Mouse (Mus musculus) liver, embryonic 12.5 days (tissue): ENCODE results near the gene Pla2g16. TPM values are rescaled to one million over a fixed set of nuclear protein-coding genes. Genes with fewer than 3 reads are reported as not detected.

Source experiments
- ATAC-seq: fragments of 200-750 bp; cut with Nextera tagmentation; 2 replicates; pipeline ENCODE4 v1.8.0; 2017; ENCODE audit warnings: moderate number of reproducible peaks, mild to moderate bottlenecking, moderate library complexity
- H3K27ac ChIP-seq: fragments of 300-500 bp; sonication (generic); 2 replicates; pipeline ENCODE4 v1.5.1; 2016; ENCODE audit warnings: mild to moderate bottlenecking
- H3K27me3 ChIP-seq: fragments of 300-500 bp; sonication (generic); replicated peaks from 2 replicates; pipeline ENCODE4 v1.6.1; 2016; ENCODE audit warnings: mild to moderate bottlenecking, moderate library complexity
- H3K36me3 ChIP-seq: fragments of 300-500 bp; sonication (generic); 2 replicates; pipeline ENCODE4 v1.6.1; 2016; ENCODE audit warnings: mild to moderate bottlenecking, moderate library complexity
- H3K4me1 ChIP-seq: fragments of 300-500 bp; sonication (generic); 2 replicates; pipeline ENCODE4 v1.6.1; 2016
- H3K4me2 ChIP-seq: fragments of 300-500 bp; sonication (generic); 2 replicates; pipeline ENCODE4 v1.6.1; 2016; ENCODE audit warnings: mild to moderate bottlenecking, moderate library complexity
- H3K4me3 ChIP-seq: fragments of 300-500 bp; sonication (generic); 2 replicates; pipeline ENCODE4 v1.5.1; 2016; ENCODE audit warnings: mild to moderate bottlenecking, moderate library complexity
- H3K9ac ChIP-seq: fragments of 300-500 bp; sonication (generic); 2 replicates; pipeline ENCODE4 v1.6.1; 2016; ENCODE audit warnings: mild to moderate bottlenecking, moderate library complexity
- H3K9me3 ChIP-seq: fragments of 300-500 bp; sonication (generic); replicated peaks from 2 replicates; pipeline ENCODE4 v1.6.1; 2016; ENCODE audit warnings: mild to moderate bottlenecking, moderate library complexity
- WGBS: fragments of 180-500 bp; shearing (Covaris S2); methylation state at CpG from one replicate; pipeline ENCODE4 v1.1.7; 2016; ENCODE audit not compliant: insufficient replicate concordance; 5-methylcytosine and 5-hydroxymethylcytosine counted together
- polyA plus RNA-seq: library from polyadenylated mRNA; unstranded; fragments of >200 nt; fragmentation: Nextera tagmentation; extraction: Ambion mirVana; gene quantifications from 2 replicates; pipeline ENCODE4 v1.2.1, GENCODE M21; 2016

Gene Pla2g16
- polyA plus RNA-seq, 1 experiment from 2014 or later: 22.0 TPM

DNA sequence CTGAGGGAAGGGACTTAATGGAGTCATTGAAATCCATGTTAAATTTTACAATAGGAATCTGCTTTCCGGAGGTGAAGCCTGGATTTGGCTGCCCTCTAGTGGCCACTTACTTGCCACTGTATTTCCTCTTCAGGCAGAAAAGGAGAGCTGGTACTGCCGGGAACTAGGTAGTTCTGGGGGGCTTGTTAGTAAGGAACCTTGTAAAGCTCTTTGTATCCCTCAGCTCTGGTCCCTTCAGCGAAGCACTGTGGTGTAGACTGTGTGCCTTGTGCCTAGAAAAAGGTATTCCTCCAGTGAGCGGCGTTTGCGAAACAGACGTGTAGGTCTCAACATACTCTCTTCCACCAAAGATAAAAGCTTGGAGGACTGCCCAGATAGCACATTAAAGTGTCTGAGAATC is 60.4 kb downstream of the Pla2g16 start:
- H3K4me3 ChIP-seq: no peak overlapping the region
- no peak overlapping the region for H3K4me2 ChIP-seq
- no peak overlapping the region for H3K27ac ChIP-seq
- no peaks in the 10 kb centered on the region for H3K36me3 ChIP-seq
- no peaks in the 10 kb centered on the region for H3K4me1 ChIP-seq
- H3K27me3 ChIP-seq: peaks cover 23% of the 10 kb centered on the region
- H3K9ac ChIP-seq: no peak overlapping the region
- no peak for ATAC-seq
- 38% methylated on average over 7 of the region's 7 CpGs for WGBS
- H3K9me3 ChIP-seq: no peaks in the 10 kb centered on the region

DNA sequence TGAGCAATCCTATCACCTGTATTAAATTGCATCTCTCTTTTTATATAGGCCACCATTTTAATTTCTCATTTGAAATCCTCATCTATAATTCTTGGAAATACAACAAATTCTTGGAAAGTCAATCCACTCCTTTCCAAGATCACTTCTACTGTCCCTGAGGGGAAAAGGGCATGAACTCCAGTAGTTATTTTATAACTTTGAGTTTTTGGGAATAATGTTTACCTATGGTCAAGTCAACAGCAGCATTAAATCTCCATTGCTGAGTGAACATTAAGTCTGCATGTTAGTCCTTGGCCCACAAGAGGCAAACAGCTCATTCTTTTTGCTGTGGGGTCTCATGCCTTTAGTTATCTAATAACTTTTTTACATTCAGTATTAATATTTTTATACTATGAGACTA is 75.8 kb downstream of the Pla2g16 start:
- H3K27me3 ChIP-seq: no peaks in the 10 kb centered on the region
- no peaks in the 10 kb centered on the region for H3K9me3 ChIP-seq
- H3K4me1 ChIP-seq: no peaks in the 10 kb centered on the region
- no peak overlapping the region for H3K27ac ChIP-seq
- no peaks in the 10 kb centered on the region for H3K36me3 ChIP-seq
- ATAC-seq: no peak
- H3K4me2 ChIP-seq: no peak overlapping the region
- no peak overlapping the region for H3K9ac ChIP-seq
- no peak overlapping the region for H3K4me3 ChIP-seq

DNA sequence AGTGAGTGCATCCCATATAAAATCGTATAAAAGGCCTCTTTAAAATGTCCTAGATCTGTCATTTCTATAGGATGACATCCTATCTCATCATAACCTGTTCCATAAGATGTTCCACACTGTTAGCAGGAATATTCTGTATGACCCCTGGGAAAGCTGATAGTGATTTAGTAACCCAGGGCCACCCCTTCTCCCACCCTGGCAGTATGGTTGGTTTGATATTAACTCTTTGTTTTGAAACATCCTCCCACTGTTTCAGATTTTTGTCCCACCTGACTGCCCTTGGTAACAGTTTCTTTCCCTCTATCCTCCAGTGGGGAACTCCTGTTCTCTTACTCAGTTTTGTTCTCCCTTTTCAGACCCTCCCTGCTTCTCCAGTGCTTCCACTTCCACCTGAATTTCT is 76.5 kb downstream of the Pla2g16 start:
- H3K27me3 ChIP-seq: no peaks in the 10 kb centered on the region
- no peak overlapping the region for H3K27ac ChIP-seq
- H3K4me3 ChIP-seq: no peak overlapping the region
- H3K9ac ChIP-seq: no peak overlapping the region
- no peaks in the 10 kb centered on the region for H3K9me3 ChIP-seq
- ATAC-seq: no peak
- H3K4me1 ChIP-seq: no peaks in the 10 kb centered on the region
- 29% methylated on average over 1 of the region's 1 CpGs for WGBS
- H3K36me3 ChIP-seq: no peaks in the 10 kb centered on the region
- H3K4me2 ChIP-seq: no peak overlapping the region

Other genes starting within 250 kb of the Pla2g16 start
- gene Mark2, start 215.6 kb upstream of the Pla2g16 start, polyA plus RNA-seq: 41.3 and 42.0 TPM in 2 replicates
- 10.3 and 10.8 TPM in 2 replicates for gene Spindoc, start 174.5 kb upstream of the Pla2g16 start, polyA plus RNA-seq
- 1.9 TPM in 2 replicates for gene 2700081O15Rik, start 139.8 kb upstream of the Pla2g16 start, polyA plus RNA-seq
- 83.1 and 84.6 TPM in 2 replicates for gene Rtn3, start 74.2 kb upstream of the Pla2g16 start, polyA plus RNA-seq
- 8.3 and 8.5 TPM in 2 replicates for gene Atl3, start 63.4 kb upstream of the Pla2g16 start, polyA plus RNA-seq
- gene Lgals12, start 49.7 kb downstream of the Pla2g16 start, polyA plus RNA-seq: not detected in 2 replicates
- gene Hrasls5, start 55.1 kb downstream of the Pla2g16 start, polyA plus RNA-seq: not detected in 2 replicates
- not detected in 2 replicates for gene Slc22a19, start 153.9 kb downstream of the Pla2g16 start, polyA plus RNA-seq
- gene Slc22a26, start 245.2 kb downstream of the Pla2g16 start, polyA plus RNA-seq: not detected in 2 replicates